Mouse (Mus musculus): ENCODE data around the gene Gm12695.

The Gm12695 gene

DNA sequence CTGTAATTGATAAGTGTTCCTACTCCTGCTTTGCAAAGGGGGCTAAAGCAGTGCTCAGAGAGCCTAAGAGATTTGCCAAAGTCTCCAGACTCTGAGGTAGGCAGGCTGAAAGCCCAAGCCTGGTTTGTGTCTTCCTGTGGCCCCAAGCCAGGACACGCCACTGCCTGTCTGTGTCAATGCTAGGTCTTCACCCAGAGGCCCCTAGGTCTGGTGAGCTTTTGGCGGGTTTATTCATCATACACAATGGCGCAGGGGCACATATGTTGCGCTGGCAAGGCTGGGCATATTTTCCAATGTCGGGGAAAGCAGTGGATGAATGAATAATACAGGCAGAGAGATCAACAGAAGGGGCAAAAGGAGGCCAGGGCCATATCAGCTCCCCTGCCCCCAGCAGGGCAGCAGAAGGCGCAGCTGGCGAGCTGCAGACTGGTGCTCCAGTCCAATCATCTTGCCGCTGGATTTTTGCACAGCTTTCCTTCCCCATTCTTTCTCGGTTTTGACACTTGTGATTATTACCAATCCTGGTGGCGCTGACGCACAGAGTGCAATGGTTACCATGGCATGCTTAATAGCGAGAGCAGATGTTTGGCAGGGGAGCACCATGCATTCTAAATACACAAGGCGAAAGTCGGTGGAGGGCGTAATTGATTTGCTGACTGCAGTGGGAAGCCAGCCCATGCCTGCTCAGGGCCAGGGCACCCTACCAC is 87.3 kb downstream of the Gm12695 start:
- no peak for DNase-seq

DNA sequence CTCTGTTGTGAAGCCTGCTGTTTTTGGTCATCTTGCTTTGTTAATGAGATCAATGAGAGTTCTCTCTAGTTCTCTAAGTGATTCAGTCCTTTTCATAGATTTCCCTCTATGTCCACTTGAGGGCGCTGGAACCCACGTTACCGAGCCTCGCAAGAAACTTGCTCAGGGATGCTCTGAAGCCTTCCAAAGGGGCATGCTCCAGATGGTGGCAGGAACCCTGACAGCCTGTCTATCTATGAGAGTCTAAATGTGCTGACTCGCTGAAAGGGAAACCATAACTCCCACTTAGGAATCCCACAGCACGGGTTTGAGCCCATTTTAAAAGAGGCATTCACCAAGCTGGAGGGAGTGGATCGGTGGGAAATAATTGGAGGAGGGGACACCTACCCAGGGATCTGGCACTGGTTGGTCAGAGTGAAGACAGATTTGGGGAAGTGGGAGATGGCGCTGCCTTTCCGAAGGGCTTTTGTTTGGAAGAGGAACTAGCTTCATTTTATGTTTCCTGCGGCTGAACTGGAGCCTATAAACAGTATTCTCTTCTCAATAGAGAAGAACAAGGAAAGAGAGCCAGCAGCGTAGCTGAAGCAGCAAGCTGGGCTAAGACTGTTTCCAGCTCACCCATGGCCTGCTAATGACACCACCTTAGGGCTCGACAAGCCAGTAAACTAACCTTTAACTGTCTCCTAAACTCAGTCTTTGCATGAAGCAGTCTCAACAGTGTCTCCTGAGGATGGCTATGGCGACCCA is 88.2 kb downstream of the Gm12695 start:
- peak in 1 of 2 experiments; percentile 10 for DNase-seq

GRCm38 (mm10) chr4:96687358-96687803 is 97.6 kb downstream of the Gm12695 start:
- no peak for DNase-seq

DNA sequence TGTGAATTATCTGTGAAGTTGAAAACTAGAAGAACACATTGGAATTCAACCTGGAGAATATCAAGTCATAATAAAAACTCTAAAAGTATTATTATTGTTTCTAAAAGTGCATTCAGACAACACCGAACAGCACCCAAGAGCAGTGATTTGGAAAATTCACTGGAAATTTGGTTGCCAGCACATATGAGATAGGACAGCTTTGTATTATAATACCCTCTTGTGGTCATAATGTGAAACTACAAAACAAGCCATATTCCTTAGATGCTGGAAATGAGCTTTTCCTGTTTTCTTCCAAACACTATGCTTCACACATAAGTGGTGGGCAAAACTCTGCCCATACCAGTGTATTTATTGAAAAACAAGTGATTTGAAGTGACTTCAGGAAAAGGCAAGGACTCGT is 101.5 kb downstream of the Gm12695 start:
- no peak for DNase-seq

- no peak for DNase-seq
Measured at GRCm38 (mm10) chr4:96680966-96681365, 104.0 kb downstream of the Gm12695 start.

- DNase-seq: no peak
Measured at GRCm38 (mm10) chr4:96680233-96680632, 104.8 kb downstream of the Gm12695 start.

All from lung, adult 18-20 months (tissue).